8 mouse cellular contexts compared by ENCODE assay signal in genomic region chr4:117002543-117003521, GRCm38 (mm10). TPM values are rescaled to one million over a fixed set of nuclear protein-coding genes. Genes with fewer than 3 reads are reported as not detected.
A peak's percentile ranks its signal among the peaks of the same experiment; 100 is the strongest.
DNase-seq lines count a peak whose midpoint lies in the region; ATAC-seq and TF ChIP-seq lines count a peak whose summit lies in the region.

No protein-coding gene starts in this region.

- H3K4me3 ChIP-seq in cortical plate, adult 2 months (ENCODE audit: insufficient read depth, low read length), result no peak overlapping the region
- H3K4me3 ChIP-seq in midbrain, embryonic 15.5 days, result no peak overlapping the region
- no peak overlapping the region for H3K4me3 ChIP-seq in stomach, embryonic 16.5 days (replicated peaks; ENCODE audit: low read length)

- H3K9me3 ChIP-seq in midbrain, embryonic 15.5 days, result no peaks in the 10 kb centered on the region
- H3K9me3 ChIP-seq in stomach, embryonic 16.5 days (replicated peaks; ENCODE audit: control insufficient read depth, low read length), result no peaks in the 10 kb centered on the region

- no peak overlapping the region for H3K27ac ChIP-seq in cortical plate, adult 2 months (ENCODE audit: insufficient read depth, low read length)
- no peak overlapping the region for H3K27ac ChIP-seq in midbrain, embryonic 15.5 days
- no peak overlapping the region for H3K27ac ChIP-seq in stomach, embryonic 16.5 days (ENCODE audit: low read length)

- H3K36me3 ChIP-seq in midbrain, embryonic 15.5 days (replicated peaks), result peaks cover 34% of the 10 kb centered on the region
- H3K36me3 ChIP-seq in stomach, embryonic 16.5 days (ENCODE audit: control insufficient read depth, insufficient read depth, low read length), result peaks cover 8% of the 10 kb centered on the region

- no peak overlapping the region for H3K4me2 ChIP-seq in midbrain, embryonic 15.5 days
- H3K4me2 ChIP-seq in stomach, embryonic 16.5 days (ENCODE audit: low read depth, low read length), result peak overlapping the region; percentile 19; the same call in 1 of the 2 replicates

- WGBS in midbrain, embryonic 15.5 days, result 58% methylated on average over 38 of the region's 38 CpGs
- WGBS in stomach, embryonic 16.5 days, result 55% methylated on average over 38 of the region's 38 CpGs

- TF ChIP-seq CTCF in cortical plate, adult 2 months (IDR thresholded peaks at IDR 0.05; ENCODE audit: extremely low read depth, insufficient read depth, low read length), result peak; percentile 82

- TF ChIP-seq POLR2A in cortical plate, adult 2 months (IDR thresholded peaks at IDR 0.05; ENCODE audit: extremely low read depth, insufficient read depth, low read length), result no peak

- no peak overlapping the region for H3K9ac ChIP-seq in midbrain, embryonic 15.5 days
- no peak overlapping the region; the same call in 1 of the 2 replicates for H3K9ac ChIP-seq in stomach, embryonic 16.5 days (ENCODE audit: low read length)

- no peaks in the 10 kb centered on the region for H3K27me3 ChIP-seq in midbrain, embryonic 15.5 days (replicated peaks)
- no peaks in the 10 kb centered on the region for H3K27me3 ChIP-seq in stomach, embryonic 16.5 days (ENCODE audit: control insufficient read depth, insufficient read depth, low read length)

- no peaks in the 10 kb centered on the region for H3K4me1 ChIP-seq in cortical plate, adult 2 months (ENCODE audit: control insufficient read depth, insufficient read depth, low read length)
- H3K4me1 ChIP-seq in midbrain, embryonic 15.5 days, result no peaks in the 10 kb centered on the region
- no peaks in the 10 kb centered on the region for H3K4me1 ChIP-seq in stomach, embryonic 16.5 days (ENCODE audit: control insufficient read depth, insufficient read depth, low read length)

- ATAC-seq in granulocyte monocyte progenitor cell, adult 5-6 weeks (replicated peaks; ENCODE audit: poor library complexity, severe bottlenecking), result peak; percentile 64; the same call in 1 of the 2 replicates
- peak; percentile 62; the same call in 1 of the 2 replicates for ATAC-seq in midbrain, embryonic 15.5 days (replicated peaks)
- ATAC-seq in stomach, embryonic 16.5 days (ENCODE audit: insufficient read depth, low FRiP score), result peak; percentile 45; the same call in 1 of the 2 replicates

- peak; percentile 75 for DNase-seq in 3T3-L1 (ENCODE audit: low read depth, low spot score)
- DNase-seq in ZHBTc4 (ENCODE audit: low read depth, low spot score), result peak; percentile 96
- DNase-seq in kidney, adult 18-20 months, result peak; percentile 66
- DNase-seq in liver, result peak; percentile 56

RNA-seq across cellular contexts. Expression of gene Hectd3, which starts 7.7 kb away (rescaled TPM):
- polyA plus RNA-seq in cortical plate, adult 2 months (2012; rRNA removed), result 44.6 and 50.1 TPM in 2 replicates
- total RNA-seq in granulocyte monocyte progenitor cell, adult 5-6 weeks (2014; fragmentation: Nextera tagmentation), result 8.5 and 9.2 TPM in 2 replicates
- total RNA-seq in granulocyte monocyte progenitor cell, adult 5-6 weeks (2017), result 14.7 and 15.3 TPM in 2 replicates
- 25.8 and 27.0 TPM in 2 replicates for polyA plus RNA-seq in midbrain, embryonic 15.5 days (2015; fragmentation: Nextera tagmentation; extraction: Ambion mirVana)
- 6.9 and 8.3 TPM in 2 replicates for polyA plus RNA-seq in stomach, embryonic 16.5 days (2015; fragmentation: Nextera tagmentation; extraction: Ambion mirVana)

RNA-seq across cellular contexts. Expression of gene Urod, which starts 8.6 kb away (rescaled TPM):
- 68.1 and 73.8 TPM in 2 replicates for polyA plus RNA-seq in cortical plate, adult 2 months (2012; rRNA removed)
- total RNA-seq in granulocyte monocyte progenitor cell, adult 5-6 weeks (2014; fragmentation: Nextera tagmentation), result 47.7 and 89.1 TPM in 2 replicates
- 40.2 and 57.8 TPM in 2 replicates for total RNA-seq in granulocyte monocyte progenitor cell, adult 5-6 weeks (2017)
- 51.4 and 59.7 TPM in 2 replicates for polyA plus RNA-seq in midbrain, embryonic 15.5 days (2015; fragmentation: Nextera tagmentation; extraction: Ambion mirVana)
- 77.5 and 84.2 TPM in 2 replicates for polyA plus RNA-seq in stomach, embryonic 16.5 days (2015; fragmentation: Nextera tagmentation; extraction: Ambion mirVana)

RNA-seq across cellular contexts. Expression of gene Eif2b3, which starts 16.4 kb away (rescaled TPM):
- polyA plus RNA-seq in cortical plate, adult 2 months (2012; rRNA removed), result 19.0 and 20.2 TPM in 2 replicates
- total RNA-seq in granulocyte monocyte progenitor cell, adult 5-6 weeks (2014; fragmentation: Nextera tagmentation), result 13.1 and 31.2 TPM in 2 replicates
- 39.7 and 41.3 TPM in 2 replicates for total RNA-seq in granulocyte monocyte progenitor cell, adult 5-6 weeks (2017)
- 44.6 and 46.2 TPM in 2 replicates for polyA plus RNA-seq in midbrain, embryonic 15.5 days (2015; fragmentation: Nextera tagmentation; extraction: Ambion mirVana)
- 35.6 and 36.3 TPM in 2 replicates for polyA plus RNA-seq in stomach, embryonic 16.5 days (2015; fragmentation: Nextera tagmentation; extraction: Ambion mirVana)
